Mouse (Mus musculus): Measurements from ENCODE around the gene Echs1. TPM values are rescaled to one million over a fixed set of nuclear protein-coding genes. Genes with fewer than 3 reads are reported as not detected.

Echs1 gene
- total RNA-seq, 2 experiments from 2014 or later = 52.6 to 56.0 TPM

- peak; percentile 64 to 84 for DNase-seq (ENCODE audit: low spot score in 2 of 2)
Measured at GRCm38 (mm10) chr7:140063092-140063491, 53.2 kb downstream of the Echs1 start.

- DNase-seq (ENCODE audit: low spot score in 2 of 2) = no peak
Measured at GRCm38 (mm10) chr7:140062307-140062706, 54.0 kb downstream of the Echs1 start.

GRCm38 (mm10) chr7:140061832-140062130 lies 54.5 kb downstream of the Echs1 start:
- DNase-seq (ENCODE audit: low spot score in 2 of 2) = no peak

- DNase-seq (ENCODE audit: low spot score in 2 of 2) = no peak
Measured at GRCm38 (mm10) chr7:140060936-140061831, 55.1 kb downstream of the Echs1 start.

- DNase-seq (ENCODE audit: low spot score in 2 of 2) = no peak
Measured at GRCm38 (mm10) chr7:140059601-140060000, 56.7 kb downstream of the Echs1 start.

GRCm38 (mm10) chr7:140058528-140058927 lies 57.7 kb downstream of the Echs1 start:
- no peak for DNase-seq (ENCODE audit: low spot score in 2 of 2)

GRCm38 (mm10) chr7:140057413-140058407 lies 58.6 kb downstream of the Echs1 start:
- no peak for DNase-seq (ENCODE audit: low spot score in 2 of 2)

Other genes starting within 250 kb of the Echs1 start
- gene Kndc1, start 221.8 kb downstream of the Echs1 start, total RNA-seq (2021) = 10 to 100 TPM; 78.2 to 96.6 TPM
- not detected for gene Utf1, start 172.7 kb downstream of the Echs1 start, total RNA-seq (2021)
- gene 6430531B16Rik, start 137.7 kb downstream of the Echs1 start, total RNA-seq (2021) = under 1 TPM; 0.39 to 0.83 TPM
- 1 to 10 TPM; 1.5 to 1.9 TPM for gene Adam8, start 123.9 kb downstream of the Echs1 start, total RNA-seq (2021)
- gene Zfp511, start 80.1 kb downstream of the Echs1 start, total RNA-seq (2021) = 10 to 100 TPM; 21.9 to 25.7 TPM
- gene Tubgcp2, start 79.8 kb downstream of the Echs1 start, total RNA-seq (2021) = 10 to 100 TPM; 34.9 to 39.3 TPM
- gene Msx3, start 67.4 kb downstream of the Echs1 start, total RNA-seq (2021) = under 1 TPM; 0.37 to 0.64 TPM
- gene Caly, start 33.9 kb downstream of the Echs1 start, total RNA-seq (2021) = 100 to 1,000 TPM; 203 to 219 TPM
- not detected for gene Prap1, start 23.1 kb downstream of the Echs1 start, total RNA-seq (2021)
- 10 to 100 TPM; 37.6 to 37.8 TPM for gene Fuom, start 14.0 kb downstream of the Echs1 start, total RNA-seq (2021)
- gene Paox, start 677 bp downstream of the Echs1 start, total RNA-seq (2021) = 1 to 10 TPM; 3.8 to 6.1 TPM
- 10 to 100 TPM; 21.8 to 23.6 TPM for gene Mtg1, start 21.1 kb upstream of the Echs1 start, total RNA-seq (2021)
- 100 to 1,000 TPM; 192 to 199 TPM for gene Sprn, start 38.4 kb upstream of the Echs1 start, total RNA-seq (2021)
- gene Olfr522, start 48.3 kb upstream of the Echs1 start, total RNA-seq (2021) = not detected
- under 1 TPM; 0.12 to 0.24 TPM for gene Olfr523, start 56.7 kb upstream of the Echs1 start, total RNA-seq (2021)
- not detected for gene Olfr524, start 89.5 kb upstream of the Echs1 start, total RNA-seq (2021)
- gene Cd163l1, start 101.8 kb upstream of the Echs1 start, total RNA-seq (2021) = under 1 TPM; 0.85 to 0.98 TPM
- gene 5830411N06Rik, start 130.8 kb upstream of the Echs1 start, total RNA-seq (2021) = under 1 TPM; 0.23 to 0.33 TPM
- not detected for gene Olfr525, start 204.4 kb upstream of the Echs1 start, total RNA-seq (2021)
- not detected for gene Olfr527, start 217.5 kb upstream of the Echs1 start, total RNA-seq (2021)
- not detected for gene Olfr60, start 245.2 kb upstream of the Echs1 start, total RNA-seq (2021)